In genomic region chr14:56667969-56668802, GRCm38 (mm10) we compare ENCODE assay signal across 7 mouse cellular contexts. TPM values are rescaled to one million over a fixed set of nuclear protein-coding genes. Genes with fewer than 3 reads are reported as not detected.
DNase-seq lines count a peak whose midpoint lies in the region; ATAC-seq lines count a peak whose summit lies in the region.

Mphosph8 (plus strand) TSS chr14:56668248.

- H3K27me3 ChIP-seq in embryonic facial prominence, embryonic 12.5 days = no peaks in the 10 kb centered on the region
- H3K27me3 ChIP-seq in limb, embryonic 11.5 days (ENCODE audit: control insufficient read depth, insufficient read depth, low read length) = no peaks in the 10 kb centered on the region
- H3K27me3 ChIP-seq in midbrain, embryonic 14.5 days (ENCODE audit: control insufficient read depth, insufficient read depth, low read length) = no peaks in the 10 kb centered on the region

- no peaks in the 10 kb centered on the region for H3K9me3 ChIP-seq in embryonic facial prominence, embryonic 12.5 days
- no peaks in the 10 kb centered on the region for H3K9me3 ChIP-seq in limb, embryonic 11.5 days (ENCODE audit: control insufficient read depth, low read length)
- H3K9me3 ChIP-seq in midbrain, embryonic 14.5 days (ENCODE audit: control insufficient read depth, low read length) = no peaks in the 10 kb centered on the region

- peak within 1 kb of the TSS; percentile 67 for H3K4me2 ChIP-seq in embryonic facial prominence, embryonic 12.5 days (replicated peaks)
- H3K4me2 ChIP-seq in limb, embryonic 11.5 days (ENCODE audit: low read depth, severe bottlenecking) = peak within 1 kb of the TSS; percentile 73
- H3K4me2 ChIP-seq in midbrain, embryonic 14.5 days (ENCODE audit: low read length) = peak within 1 kb of the TSS; percentile 67

- peak within 1 kb of the TSS; percentile 86 for H3K4me3 ChIP-seq in embryonic facial prominence, embryonic 12.5 days
- H3K4me3 ChIP-seq in limb, embryonic 11.5 days (ENCODE audit: low read depth, low read length) = peak within 1 kb of the TSS; percentile 85
- peak within 1 kb of the TSS; percentile 93 for H3K4me3 ChIP-seq in midbrain, embryonic 14.5 days (replicated peaks; ENCODE audit: low read depth, low read length)

- ATAC-seq in embryonic facial prominence, embryonic 12.5 days (ENCODE audit: insufficient number of reproducible peaks, insufficient read depth, low FRiP score, low TSS enrichment) = peak; percentile 100
- peak; percentile 99 for ATAC-seq in limb, embryonic 11.5 days (ENCODE audit: insufficient number of reproducible peaks, low FRiP score, low TSS enrichment, low read depth)
- peak; percentile 100 for ATAC-seq in midbrain, embryonic 14.5 days (ENCODE audit: low FRiP score, low TSS enrichment)

- H3K4me1 ChIP-seq in embryonic facial prominence, embryonic 12.5 days = peaks cover 14% of the 10 kb centered on the region
- H3K4me1 ChIP-seq in limb, embryonic 11.5 days (ENCODE audit: control insufficient read depth, insufficient read depth, low read length) = peaks cover 6% of the 10 kb centered on the region
- peaks cover 14% of the 10 kb centered on the region for H3K4me1 ChIP-seq in midbrain, embryonic 14.5 days (ENCODE audit: control insufficient read depth, insufficient read depth, low read length)

- peak; percentile 99 for DNase-seq in adrenal gland, postnatal 25 days
- peak; percentile 100 for DNase-seq in heart, adult 11 months
- peak; percentile 100 for DNase-seq in kidney, adult 18-20 months
- DNase-seq in limb, embryonic 11.5 days (ENCODE audit: low spot score) = peak; percentile 100
- DNase-seq in midbrain, embryonic 14.5 days = peak; percentile 100
- peak; percentile 99 for DNase-seq in spleen, adult 18-20 months

- H3K27ac ChIP-seq in embryonic facial prominence, embryonic 12.5 days = peak within 1 kb of the TSS; percentile 92
- peak within 1 kb of the TSS; percentile 31; the same call in 1 of the 2 replicates for H3K27ac ChIP-seq in limb, embryonic 11.5 days (replicated peaks; ENCODE audit: low read depth, low read length)
- H3K27ac ChIP-seq in midbrain, embryonic 14.5 days (replicated peaks; ENCODE audit: low read depth, low read length) = peak within 1 kb of the TSS; percentile 92

- peak within 1 kb of the TSS; percentile 84 for H3K9ac ChIP-seq in embryonic facial prominence, embryonic 12.5 days
- H3K9ac ChIP-seq in limb, embryonic 11.5 days (ENCODE audit: low read length) = peak within 1 kb of the TSS; percentile 80
- peak within 1 kb of the TSS; percentile 85 for H3K9ac ChIP-seq in midbrain, embryonic 14.5 days (replicated peaks; ENCODE audit: low read length)

- H3K36me3 ChIP-seq in embryonic facial prominence, embryonic 12.5 days = peaks cover 11% of the 10 kb centered on the region
- H3K36me3 ChIP-seq in limb, embryonic 11.5 days (ENCODE audit: control insufficient read depth, insufficient read depth, low read length) = no peaks in the 10 kb centered on the region; the same call in 1 of the 2 replicates
- H3K36me3 ChIP-seq in midbrain, embryonic 14.5 days (ENCODE audit: control insufficient read depth, insufficient read depth, low read length) = peaks cover 10% of the 10 kb centered on the region

- WGBS in embryonic facial prominence, embryonic 12.5 days = under 1% methylated on average over 70 of the region's 70 CpGs
- WGBS in limb, embryonic 11.5 days = under 1% methylated on average over 70 of the region's 70 CpGs
- under 1% methylated on average over 70 of the region's 70 CpGs for WGBS in midbrain, embryonic 14.5 days

RNA-seq across cellular contexts. Expression of gene Mphosph8, which starts in this region (rescaled TPM):
- total RNA-seq in adrenal gland, postnatal 25 days (2021) = 30.0 and 37.5 TPM in 2 replicates
- polyA plus RNA-seq in embryonic facial prominence, embryonic 12.5 days (2016; fragmentation: Nextera tagmentation; extraction: Ambion mirVana) = 33.7 and 37.1 TPM in 2 replicates
- polyA plus RNA-seq in limb, embryonic 11.5 days (2014; fragmentation: Nextera tagmentation; extraction: Ambion mirVana) = 44.1 and 49.0 TPM in 2 replicates
- 37.2 and 42.6 TPM in 2 replicates for polyA plus RNA-seq in midbrain, embryonic 14.5 days (2014; fragmentation: Nextera tagmentation; extraction: Ambion mirVana)

Comparison
In these comparisons a context has a peak if more than half of its experiments do, and no peak if none do; other contexts are left out.
1. Peak in every context shown above with its lines: DNase-seq, ATAC-seq, H3K4me3 ChIP-seq and H3K27ac ChIP-seq.
2. H3K27ac ChIP-seq: peak in every context shown above with its lines; median percentile 92 in embryonic facial prominence, embryonic 12.5 days; 92 in midbrain, embryonic 14.5 days; 31 in limb, embryonic 11.5 days.